Mouse (Mus musculus): Measurements from ENCODE around the gene Dhrs3.

The Dhrs3 gene

GRCm38 (mm10) chr4:144971048-144971447 lies 78.4 kb downstream of the Dhrs3 start:
- DNase-seq (ENCODE audit: extremely low read depth, low read depth, low spot score) = no peak

- no peak for DNase-seq (ENCODE audit: extremely low read depth, low read depth, low spot score)
Measured at GRCm38 (mm10) chr4:144972948-144973720, 80.5 kb downstream of the Dhrs3 start.

- DNase-seq (ENCODE audit: extremely low read depth, low read depth, low spot score) = no peak
Measured at GRCm38 (mm10) chr4:144974458-144974857, 81.8 kb downstream of the Dhrs3 start.

- DNase-seq (ENCODE audit: extremely low read depth, low read depth, low spot score) = no peak
Measured at GRCm38 (mm10) chr4:144975505-144975904, 82.9 kb downstream of the Dhrs3 start.

- DNase-seq (ENCODE audit: extremely low read depth, low read depth, low spot score) = no peak
Measured at GRCm38 (mm10) chr4:144977057-144977456, 84.4 kb downstream of the Dhrs3 start.
